ENCODE assay signal across 17 mouse cellular contexts in genomic region chr5:129458541-129458940, GRCm38 (mm10). TPM values are rescaled to one million over a fixed set of nuclear protein-coding genes. Genes with fewer than 3 reads are reported as not detected.
A peak's percentile ranks its signal among the peaks of the same experiment; 100 is the strongest.
DNase-seq lines count a peak whose midpoint lies in the region; TF ChIP-seq lines count a peak whose summit lies in the region.
"Had no signal": no experiment of that assay in that cellular context is flagged by ENCODE, and none has a peak within 500 bp of the region (broad histone marks: within the 10 kb centered on the region; RNA-seq: fewer than 3 reads in every experiment).

No protein-coding gene starts in this region.

- peak overlapping the region; percentile 43; the same call in 1 of the 2 replicates for H3K27ac ChIP-seq in layer of hippocampus, adult 2 months
- H3K27ac ChIP-seq: heart, adult 2 months; kidney, embryonic 15.5 days; limb, embryonic 10.5 days; neural tube, embryonic 15.5 days; stomach, postnatal 0 days had no signal

- no peak overlapping the region for H3K4me3 ChIP-seq in layer of hippocampus, adult 2 months
- H3K4me3 ChIP-seq: heart, adult 2 months; kidney, embryonic 15.5 days; limb, embryonic 10.5 days; neural tube, embryonic 15.5 days had no signal

- no peak for TF ChIP-seq CTCF in layer of hippocampus, adult 2 months (conservative IDR thresholded peaks at IDR 0.05)

- DNase-seq in embryo, embryonic 10 days (ENCODE audit: low spot score): peak; percentile 45
- no peak for DNase-seq in embryo, embryonic 9.5 days (ENCODE audit: extremely low spot score)
- no peak for DNase-seq in layer of hippocampus, adult 2 months (ENCODE audit: low spot score in 2 of 2)
- DNase-seq in layer of hippocampus, postnatal 25 days (ENCODE audit: extremely low spot score in 1 of 2, low spot score in 1 of 2): no peak
- DNase-seq in ZHBTc4 (ENCODE audit: low read depth, low spot score): peak; percentile 12
- peak; percentile 34 for DNase-seq in mesoderm, embryonic 11.5 days (ENCODE audit: low read depth, low spot score)
- no peak for DNase-seq in lung, postnatal 14 days
- DNase-seq: adrenal gland, postnatal 25 days; gastrocnemius, postnatal 10 days; heart, adult 2 months; heart, postnatal 4 days; liver, postnatal 0 days; lung, postnatal 10 days had no signal

RNA-seq across cellular contexts. Expression of gene Sfswap, which starts 42.5 kb away (rescaled TPM):
- 100 to 1,000 TPM; 129 to 147 TPM for total RNA-seq in layer of hippocampus, adult 2 months (2021)
- total RNA-seq in layer of hippocampus, postnatal 25 days (2021): 100 to 1,000 TPM; 100 to 139 TPM

Comparison
In these comparisons a context has a peak if more than half of its experiments do, and no peak if none do; other contexts are left out.
1. DNase-seq: peak in embryo, embryonic 10 days (single experiment), ZHBTc4 (single experiment) and mesoderm, embryonic 11.5 days (single experiment); none in embryo, embryonic 9.5 days (single experiment), layer of hippocampus, adult 2 months (0 of 2), layer of hippocampus, postnatal 25 days (0 of 2) and lung, postnatal 14 days (single experiment).